Mouse (Mus musculus) bone marrow, adult 2 months (tissue): ENCODE data around the gene Prss21. TPM values are rescaled to one million over a fixed set of nuclear protein-coding genes. Genes with fewer than 3 reads are reported as not detected.
"Not testable (repeated sequence)": the region's sequence is repeated elsewhere in the genome, so short reads cannot be mapped to it uniquely, and the experiment has no call there.

Experiments used
- H3K27ac ChIP-seq: fragments of 200-500 bp; 2 replicates; pipeline ENCODE4 v1.5.1; 2012; ENCODE audit warnings: low read depth, mild to moderate bottlenecking, control low read depth, inconsistent platforms, low read length; ENCODE audit not compliant: control insufficient read depth, poor library complexity, insufficient read depth
- H3K4me1 ChIP-seq: fragments of 200-500 bp; 2 replicates; pipeline ENCODE4 v1.6.1; 2011; ENCODE audit warnings: low read length; ENCODE audit not compliant: control insufficient read depth, insufficient read depth
- H3K4me3 ChIP-seq: fragments of 200-500 bp; replicated peaks from 2 replicates; pipeline ENCODE3; 2011; ENCODE audit warnings: mild to moderate bottlenecking, low read depth, low read length, control low read depth; ENCODE audit not compliant: control insufficient read depth
- CTCF ChIP-seq: fragments of 200-500 bp; IDR thresholded peaks from 2 replicates; pipeline ENCODE4 v1.5.1; 2011; ENCODE audit warnings: low read length, control low read depth; ENCODE audit not compliant: control insufficient read depth, insufficient read depth
- POLR2A ChIP-seq: fragments of 200-500 bp; IDR thresholded peaks from 2 replicates; pipeline ENCODE4 v1.6.1; 2011; ENCODE audit warnings: low read depth, mild to moderate bottlenecking, control low read depth, low read length, borderline replicate concordance; ENCODE audit not compliant: control insufficient read depth
- WGBS: fragments of 180-500 bp; shearing (Covaris S2); methylation state at CpG from one replicate; pipeline ENCODE4 v1.1.7; 2018; 5-methylcytosine and 5-hydroxymethylcytosine counted together
- polyA plus RNA-seq: library from polyadenylated mRNA; stranded (reverse); fragments of >200 nt; gene quantifications from 2 replicates; pipeline ENCODE4 v1.2.4, GENCODE M21; 2011; ENCODE audit warnings: low replicate concordance; ENCODE audit not compliant: missing spikeins, insufficient read depth, insufficient read length

Prss21 gene
- polyA plus RNA-seq, 1 experiment, result not detected

DNA sequence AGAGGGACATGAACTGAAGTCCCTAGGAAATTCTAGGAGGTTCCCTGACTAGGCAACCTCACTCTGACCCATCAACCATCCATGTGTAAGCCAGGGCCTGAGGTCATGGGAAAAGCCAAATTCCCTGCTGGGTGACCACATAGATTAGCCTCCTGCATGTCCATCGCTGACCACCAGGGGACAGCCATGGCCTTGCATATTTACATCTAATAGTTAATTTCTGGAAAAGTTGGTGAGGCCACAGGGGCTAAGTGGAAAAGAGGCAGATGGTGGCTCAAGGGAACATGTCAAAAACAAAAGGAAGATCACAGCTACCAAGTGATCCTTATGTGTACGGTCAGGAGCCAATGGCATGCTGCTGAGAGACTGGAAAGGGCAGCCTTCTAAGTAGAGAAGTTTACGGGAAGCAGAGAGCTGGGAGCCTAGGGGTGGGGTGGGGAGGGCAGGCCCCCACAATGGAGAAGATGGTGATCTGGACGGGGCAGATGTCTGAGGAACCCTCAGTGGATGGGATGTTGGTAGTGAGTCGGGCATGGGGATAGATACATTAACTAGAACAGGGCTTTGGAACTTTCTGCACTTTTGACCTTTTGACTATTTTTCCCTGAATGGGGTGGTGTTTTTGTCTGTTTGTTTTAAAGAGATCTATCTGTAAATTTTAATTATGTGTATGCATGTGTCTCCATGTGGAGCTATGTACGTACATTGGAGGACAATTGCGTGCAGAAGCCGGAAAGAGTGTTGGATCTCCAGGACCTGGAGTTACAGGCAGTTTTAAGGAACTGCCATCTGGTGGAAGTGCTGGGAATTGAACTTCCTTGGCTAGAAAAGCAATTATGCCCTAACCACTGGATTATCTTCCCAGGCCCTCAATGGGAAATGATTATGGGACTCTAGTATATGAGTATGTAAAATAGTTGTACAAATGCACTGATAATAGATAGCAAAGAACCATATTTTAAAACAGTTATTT lies 6.3 kb downstream of the Prss21 start:
- Histone ChIP-seq H3K27ac (no peak overlapping the region), H3K4me3 (no peak overlapping the region), H3K4me1 (no peaks in the 10 kb centered on the region; the same call in 1 of the 2 replicates)
- 53% methylated on average over 8 of the region's 8 CpGs for WGBS
- TF ChIP-seq POLR2A (no peak), CTCF (peak; percentile 48; the same call in 1 of the 2 replicates)

DNA sequence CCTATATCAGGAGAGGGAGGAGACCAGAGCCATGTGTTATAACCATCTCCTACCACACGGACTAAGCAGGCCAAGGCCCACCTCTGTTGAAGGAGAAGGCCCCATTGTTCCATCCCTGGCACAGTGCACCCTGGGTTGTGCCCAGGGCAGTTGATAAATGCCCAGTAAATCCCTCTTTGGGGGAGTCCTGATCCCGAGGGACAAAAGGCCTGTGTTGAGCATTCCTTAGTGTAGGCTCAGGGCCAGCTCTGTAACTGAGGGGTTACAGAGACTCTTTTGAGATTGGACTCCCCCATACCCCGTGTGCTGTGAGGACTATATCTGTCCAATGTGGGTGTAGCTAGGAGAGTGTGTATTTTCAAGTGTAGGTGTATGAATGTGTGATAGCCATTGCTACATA lies 8.9 kb downstream of the Prss21 start:
- 61% methylated on average over 3 of the region's 3 CpGs for WGBS
- Histone ChIP-seq H3K4me1 (no peaks in the 10 kb centered on the region), H3K4me3 (no peak overlapping the region), H3K27ac (no peak overlapping the region)
- no peak for TF ChIP-seq CTCF
- no peak for TF ChIP-seq POLR2A

DNA sequence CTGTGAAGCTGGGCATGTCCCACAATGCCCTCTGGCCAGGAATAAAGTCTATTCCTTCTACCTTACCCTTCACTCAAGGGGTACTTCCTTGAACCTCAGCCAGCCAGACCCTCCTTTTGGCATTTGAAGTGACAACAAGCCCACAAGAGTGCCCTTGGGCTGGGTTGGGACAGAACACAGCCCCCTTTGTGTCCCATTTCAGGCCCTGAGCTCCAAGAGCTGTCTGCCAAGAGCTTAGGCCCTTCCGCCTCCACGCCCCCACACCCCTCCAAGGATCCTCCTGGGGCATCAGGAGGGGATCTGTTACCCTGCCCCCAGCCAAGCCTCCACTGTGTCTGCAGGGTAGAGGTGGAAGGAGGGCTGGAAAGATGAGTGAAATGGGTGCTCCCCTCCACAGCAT lies 9.3 kb downstream of the Prss21 start:
- no peak overlapping the region for H3K4me3 ChIP-seq
- no peak overlapping the region for H3K27ac ChIP-seq
- 90% methylated on average over 2 of the region's 2 CpGs for WGBS
- TF ChIP-seq POLR2A (no peak), CTCF (no peak)
- no peaks in the 10 kb centered on the region for H3K4me1 ChIP-seq

DNA sequence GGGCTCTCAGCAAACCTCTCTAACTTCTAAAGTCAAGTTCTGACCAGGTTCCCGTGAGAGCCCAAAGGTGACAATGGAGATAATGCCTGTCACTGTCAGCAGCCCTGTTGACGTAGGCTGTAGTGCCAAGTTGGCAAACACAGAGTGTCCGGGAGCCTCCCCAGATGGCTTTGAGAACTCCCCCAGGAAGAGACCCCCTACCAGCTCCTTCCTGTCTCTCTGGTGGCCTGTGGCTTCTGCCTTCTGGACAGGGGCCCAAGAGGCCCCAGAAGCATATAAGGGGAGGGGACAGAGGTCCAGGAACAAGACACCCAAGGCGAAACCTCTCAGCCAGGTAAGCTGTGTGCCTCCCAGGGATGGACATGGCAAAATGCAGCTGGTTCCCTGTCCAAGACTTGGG lies 12.7 kb downstream of the Prss21 start, which contains the start of the genes Dcpp1 and Dcpp2:
Gene Dcpp1, plus strand, starts transcription at position 301 of the 400 bp plus-strand sequence.
Gene Dcpp2, plus strand, starts transcription at position 305 of the 400 bp plus-strand sequence.
- not testable (repeated sequence) for H3K4me1 ChIP-seq, H3K27ac ChIP-seq, H3K4me3 ChIP-seq
- WGBS, result 58% methylated on average over 4 of the region's 4 CpGs

DNA sequence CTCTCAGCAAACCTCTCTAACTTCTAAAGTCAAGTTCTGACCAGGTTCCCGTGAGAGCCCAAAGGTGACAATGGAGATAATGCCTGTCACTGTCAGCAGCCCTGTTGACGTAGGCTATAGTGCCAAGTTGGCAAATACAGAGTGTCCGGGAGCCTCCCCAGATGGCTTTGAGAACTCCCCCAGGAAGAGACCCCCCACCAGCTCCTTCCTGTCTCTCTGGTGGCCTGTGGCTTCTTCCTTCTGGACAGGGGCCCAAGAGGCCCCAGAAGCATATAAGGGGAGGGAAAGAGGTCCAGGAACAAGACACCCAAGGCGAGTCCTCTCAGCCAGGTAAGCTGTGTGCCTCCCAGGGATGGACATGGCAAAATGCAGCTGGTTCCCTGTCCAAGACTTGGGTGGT lies 49.3 kb downstream of the Prss21 start, which contains the start of gene Dcpp3:
Gene Dcpp3, plus strand, starts transcription at position 301 of the 400 bp plus-strand sequence.
- not testable (repeated sequence) for H3K4me3 ChIP-seq, H3K27ac ChIP-seq, H3K4me1 ChIP-seq
- 29% methylated on average over 4 of the region's 4 CpGs for WGBS

Other genes with a start within 250 kb of the Prss21 start
- 4.8 and 18.0 TPM in 2 replicates for gene Mmp25, start 222.8 kb upstream of the Prss21 start, polyA plus RNA-seq
- 0.66 and 2.2 TPM in 2 replicates for gene Bicdl2, start 207.6 kb upstream of the Prss21 start, polyA plus RNA-seq
- gene Hcfc1r1, start 194.5 kb upstream of the Prss21 start, polyA plus RNA-seq, result 28.3 and 54.3 TPM in 2 replicates
- 15.1 and 27.9 TPM in 2 replicates for gene Thoc6, start 194.2 kb upstream of the Prss21 start, polyA plus RNA-seq
- 18.0 TPM in 1 of 2 replicates, not detected in the other for gene Tnfrsf12a, start 190.6 kb upstream of the Prss21 start, polyA plus RNA-seq
- 4.2 TPM in 1 of 2 replicates, not detected in the other for gene Cldn6, start 188.8 kb upstream of the Prss21 start, polyA plus RNA-seq
- gene Cldn9, start 184.0 kb upstream of the Prss21 start, polyA plus RNA-seq, result not detected in 2 replicates
- gene 1520401A03Rik, start 145.3 kb upstream of the Prss21 start, polyA plus RNA-seq, result 0.90 and 3.5 TPM in 2 replicates
- gene Pkmyt1, start 141.7 kb upstream of the Prss21 start, polyA plus RNA-seq, result 48.5 and 85.5 TPM in 2 replicates
- gene Paqr4, start 127.2 kb upstream of the Prss21 start, polyA plus RNA-seq, result 6.4 and 8.1 TPM in 2 replicates
- not detected in 2 replicates for gene Kremen2, start 122.2 kb upstream of the Prss21 start, polyA plus RNA-seq
- 5.5 and 11.2 TPM in 2 replicates for gene Flywch1, start 96.5 kb upstream of the Prss21 start, polyA plus RNA-seq
- gene Flywch2, start 82.0 kb upstream of the Prss21 start, polyA plus RNA-seq, result not detected in 2 replicates
- gene Srrm2, start 77.5 kb upstream of the Prss21 start, polyA plus RNA-seq, result 328 and 487 TPM in 2 replicates
- gene Elob, start 38.9 kb upstream of the Prss21 start, polyA plus RNA-seq, result 185 and 239 TPM in 2 replicates
- not detected in 2 replicates for gene Prss33, start 32.0 kb upstream of the Prss21 start, polyA plus RNA-seq
- gene Prss32, start 24.2 kb upstream of the Prss21 start, polyA plus RNA-seq, result not detected in 2 replicates
- gene Prss41, start 23.9 kb upstream of the Prss21 start, polyA plus RNA-seq, result not detected in 2 replicates
- not detected in 2 replicates for gene Dcpp1, start 12.8 kb downstream of the Prss21 start, polyA plus RNA-seq
- gene Dcpp2, start 12.8 kb downstream of the Prss21 start, polyA plus RNA-seq, result not detected in 2 replicates
- gene Dcpp3, start 49.4 kb downstream of the Prss21 start, polyA plus RNA-seq, result not detected in 2 replicates
- not detected in 2 replicates for gene Sbp, start 73.6 kb downstream of the Prss21 start, polyA plus RNA-seq
- not detected in 2 replicates for gene Sbpl, start 87.2 kb downstream of the Prss21 start, polyA plus RNA-seq
- 6.8 TPM in 1 of 2 replicates, not detected in the other for gene Prss30, start 112.5 kb downstream of the Prss21 start, polyA plus RNA-seq
- gene Prss22, start 130.0 kb downstream of the Prss21 start, polyA plus RNA-seq, result not detected in 2 replicates
- not detected in 2 replicates for gene Prss27, start 170.1 kb downstream of the Prss21 start, polyA plus RNA-seq
- gene Kctd5, start 205.4 kb downstream of the Prss21 start, polyA plus RNA-seq, result 11.4 and 13.6 TPM in 2 replicates